Mouse (Mus musculus) embryonic facial prominence, embryonic 12.5 days (tissue): ENCODE results near the gene Themis2. TPM values are rescaled to one million over a fixed set of nuclear protein-coding genes. Genes with fewer than 3 reads are reported as not detected.
"Not testable (repeated sequence)": the region's sequence is repeated elsewhere in the genome, so short reads cannot be mapped to it uniquely, and the experiment has no call there.

Source experiments
- ATAC-seq: fragments of 200-750 bp; cut with Nextera tagmentation; 2 replicates; pipeline ENCODE4 v1.8.0; 2017; ENCODE audit not compliant: insufficient number of reproducible peaks, insufficient read depth, low FRiP score, low TSS enrichment
- H3K27ac ChIP-seq: fragments of 300-500 bp; sonication (generic); 2 replicates; pipeline ENCODE4 v1.5.1; 2016; ENCODE audit warnings: mild to moderate bottlenecking
- H3K27me3 ChIP-seq: fragments of 300-500 bp; sonication (generic); 2 replicates; pipeline ENCODE4 v1.6.1; 2016; ENCODE audit warnings: mild to moderate bottlenecking, moderate library complexity
- H3K36me3 ChIP-seq: fragments of 300-500 bp; sonication (generic); 2 replicates; pipeline ENCODE4 v1.6.1; 2016; ENCODE audit warnings: mild to moderate bottlenecking
- H3K4me1 ChIP-seq: fragments of 300-500 bp; sonication (generic); 2 replicates; pipeline ENCODE4 v1.6.1; 2016
- H3K4me2 ChIP-seq: fragments of 300-500 bp; sonication (generic); replicated peaks from 2 replicates; pipeline ENCODE4 v1.6.1; 2016; ENCODE audit warnings: mild to moderate bottlenecking, moderate library complexity
- H3K4me3 ChIP-seq: fragments of 300-500 bp; sonication (generic); 2 replicates; pipeline ENCODE4 v1.5.1; 2016; ENCODE audit warnings: mild to moderate bottlenecking
- H3K9ac ChIP-seq: fragments of 300-500 bp; sonication (generic); 2 replicates; pipeline ENCODE4 v1.6.1; 2016; ENCODE audit warnings: mild to moderate bottlenecking, moderate library complexity
- H3K9me3 ChIP-seq: fragments of 300-500 bp; sonication (generic); 2 replicates; pipeline ENCODE4 v1.6.1; 2016; ENCODE audit warnings: mild to moderate bottlenecking, moderate library complexity
- WGBS: fragments of 180-500 bp; shearing (Covaris S2); methylation state at CpG from one replicate; pipeline ENCODE4 v1.1.7; 2016; 5-methylcytosine and 5-hydroxymethylcytosine counted together
- polyA plus RNA-seq: library from polyadenylated mRNA; unstranded; fragments of >200 nt; fragmentation: Nextera tagmentation; extraction: Ambion mirVana; gene quantifications from 2 replicates; pipeline ENCODE4 v1.2.1, GENCODE M21; 2016

Themis2 gene
- polyA plus RNA-seq, 1 experiment from 2014 or later: 0.72 TPM

DNA sequence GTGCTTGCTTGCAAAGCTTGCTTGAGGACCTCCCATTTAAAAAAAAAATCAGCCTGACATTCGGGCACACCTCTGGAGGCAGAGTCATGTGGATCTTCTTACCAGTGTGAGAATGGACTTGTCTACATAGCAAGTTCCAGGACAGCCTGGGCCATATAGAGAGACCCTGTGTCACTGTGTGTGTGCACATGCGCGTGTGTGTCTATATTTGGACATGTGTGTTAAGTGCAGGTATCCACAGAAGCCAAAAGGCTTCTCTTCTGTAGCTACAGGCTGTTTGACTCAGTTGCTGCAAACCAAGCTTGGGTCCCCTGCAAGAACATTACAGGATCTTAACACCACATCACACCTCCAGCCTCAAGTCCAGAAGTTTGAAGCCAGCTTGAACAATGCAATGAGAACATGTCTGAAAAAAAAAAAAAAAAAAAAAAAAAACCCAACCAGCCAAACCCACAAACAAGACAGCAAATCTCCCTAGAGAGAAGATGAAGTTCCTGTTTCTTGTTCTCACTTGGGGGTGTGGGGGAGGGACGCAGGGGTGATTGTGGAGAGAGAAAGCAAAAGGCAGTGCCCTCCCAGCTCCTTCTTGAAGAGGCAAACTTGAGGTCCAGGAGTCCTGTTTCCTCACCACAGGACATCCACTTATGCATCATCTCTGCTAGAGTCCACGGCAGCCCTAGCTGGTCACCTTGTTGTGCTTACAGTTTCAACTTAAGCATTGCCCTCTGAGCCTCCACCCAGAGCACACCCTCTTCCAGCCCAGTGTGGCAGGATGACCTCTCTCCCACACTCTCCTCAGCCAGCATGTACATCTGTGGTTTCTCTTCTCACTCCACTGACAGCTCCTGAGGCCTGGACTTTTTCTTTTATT, 11.8 kb upstream of the Themis2 start:
- no peak overlapping the region for H3K9ac ChIP-seq
- no peaks in the 10 kb centered on the region for H3K27me3 ChIP-seq
- no peaks in the 10 kb centered on the region for H3K9me3 ChIP-seq
- no peaks in the 10 kb centered on the region for H3K36me3 ChIP-seq
- H3K4me3 ChIP-seq: no peak overlapping the region
- no peaks in the 10 kb centered on the region for H3K4me1 ChIP-seq
- ATAC-seq: no peak
- H3K4me2 ChIP-seq: no peak overlapping the region
- WGBS: 76% methylated on average over 5 of the region's 5 CpGs
- H3K27ac ChIP-seq: no peak overlapping the region

DNA sequence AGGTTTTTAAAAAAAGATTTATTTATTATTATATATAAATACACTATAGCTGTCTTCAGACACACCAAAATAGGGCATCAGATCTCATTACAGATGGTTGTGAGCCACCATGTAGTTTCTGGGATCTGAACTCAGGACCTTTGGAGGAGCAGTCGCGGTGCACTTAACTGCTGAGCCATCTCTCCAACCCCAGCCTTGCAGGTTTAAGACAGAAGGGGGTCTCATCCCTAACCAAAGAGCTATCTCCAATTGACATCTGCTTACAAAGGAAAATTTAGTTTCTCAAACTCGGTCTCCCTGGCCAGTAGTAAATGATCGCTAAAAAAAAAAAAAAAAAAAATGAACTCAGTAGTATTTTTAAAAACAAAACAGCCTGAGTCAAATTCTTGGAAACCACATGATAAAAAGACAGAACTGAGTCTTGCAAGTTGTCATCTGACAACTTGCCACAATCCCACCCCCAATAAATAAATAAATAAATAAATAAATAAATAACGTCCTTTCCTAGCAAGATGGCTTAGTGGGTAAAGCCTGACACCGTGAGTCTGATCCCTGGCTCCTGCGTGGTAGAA, 10.5 kb upstream of the Themis2 start:
- Histone ChIP-seq H3K4me3 (no peak overlapping the region), H3K27me3 (no peaks in the 10 kb centered on the region), H3K4me2 (no peak overlapping the region), H3K9ac (no peak overlapping the region), H3K27ac (no peak overlapping the region), H3K9me3 (no peaks in the 10 kb centered on the region), H3K36me3 (no peaks in the 10 kb centered on the region), H3K4me1 (no peaks in the 10 kb centered on the region)
- WGBS: 84% methylated on average over 7 of the region's 7 CpGs
- no peak for ATAC-seq

DNA sequence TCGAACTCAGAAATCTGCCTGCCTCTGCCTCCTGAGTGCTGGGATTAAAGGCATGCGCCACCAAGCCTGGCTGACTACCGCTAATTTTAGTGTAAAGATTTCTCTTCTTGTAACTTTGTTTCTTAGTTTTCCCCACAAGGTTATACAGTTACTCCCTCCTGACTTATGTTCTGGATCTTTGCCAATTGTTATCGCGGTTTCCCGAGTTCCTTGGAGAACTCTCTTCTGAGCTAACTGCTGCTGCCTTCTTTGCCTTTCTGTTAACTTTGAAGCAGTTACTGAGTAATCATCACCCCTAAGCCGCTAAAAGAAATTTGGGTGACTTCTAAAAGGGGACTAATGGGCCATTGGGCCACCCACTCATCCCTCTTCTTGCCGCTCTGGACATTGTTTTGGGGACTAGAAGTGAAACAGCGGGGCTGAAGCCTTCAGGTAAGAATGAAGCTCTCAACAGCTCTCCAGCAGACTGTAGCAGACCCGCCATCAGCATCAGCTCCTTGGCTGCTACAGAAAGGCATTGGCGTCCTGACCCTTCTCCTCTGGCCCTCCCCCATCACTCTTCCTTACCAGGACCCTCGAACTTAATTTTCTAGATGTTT, 9.5 kb upstream of the Themis2 start:
- Histone ChIP-seq H3K27me3 (no peaks in the 10 kb centered on the region), H3K4me3 (no peak overlapping the region), H3K36me3 (no peaks in the 10 kb centered on the region), H3K9ac (no peak overlapping the region), H3K4me2 (no peak overlapping the region), H3K9me3 (no peaks in the 10 kb centered on the region), H3K4me1 (no peaks in the 10 kb centered on the region), H3K27ac (no peak overlapping the region)
- 85% methylated on average over 12 of the region's 12 CpGs for WGBS
- ATAC-seq: no peak

DNA sequence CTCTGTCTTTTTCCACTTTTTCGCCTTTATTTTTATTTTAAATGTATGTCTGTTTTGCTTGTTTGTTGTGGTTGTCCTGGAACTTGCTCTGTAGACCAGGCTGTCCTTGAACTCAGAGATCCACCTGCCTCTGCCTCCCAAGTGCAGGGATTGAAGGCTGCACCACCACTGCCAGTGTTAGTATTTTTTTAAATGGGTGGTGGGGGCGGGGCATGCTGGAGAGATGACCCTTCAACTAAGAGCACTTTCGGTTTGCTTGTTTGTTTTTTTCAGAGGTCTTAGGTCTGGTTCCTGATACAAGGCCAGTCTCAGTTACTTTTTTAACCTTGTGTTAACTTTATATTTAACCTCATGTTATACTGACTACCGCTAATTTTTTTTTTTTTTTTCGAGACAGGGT, 9.0 kb upstream of the Themis2 start:
- H3K27ac ChIP-seq: no peak overlapping the region
- H3K4me1 ChIP-seq: no peaks in the 10 kb centered on the region
- H3K27me3 ChIP-seq: no peaks in the 10 kb centered on the region
- 79% methylated on average over 5 of the region's 5 CpGs for WGBS
- H3K9ac ChIP-seq: no peak overlapping the region
- H3K4me3 ChIP-seq: no peak overlapping the region
- no peaks in the 10 kb centered on the region for H3K36me3 ChIP-seq
- no peak for ATAC-seq
- H3K9me3 ChIP-seq: no peaks in the 10 kb centered on the region
- no peak overlapping the region for H3K4me2 ChIP-seq

DNA sequence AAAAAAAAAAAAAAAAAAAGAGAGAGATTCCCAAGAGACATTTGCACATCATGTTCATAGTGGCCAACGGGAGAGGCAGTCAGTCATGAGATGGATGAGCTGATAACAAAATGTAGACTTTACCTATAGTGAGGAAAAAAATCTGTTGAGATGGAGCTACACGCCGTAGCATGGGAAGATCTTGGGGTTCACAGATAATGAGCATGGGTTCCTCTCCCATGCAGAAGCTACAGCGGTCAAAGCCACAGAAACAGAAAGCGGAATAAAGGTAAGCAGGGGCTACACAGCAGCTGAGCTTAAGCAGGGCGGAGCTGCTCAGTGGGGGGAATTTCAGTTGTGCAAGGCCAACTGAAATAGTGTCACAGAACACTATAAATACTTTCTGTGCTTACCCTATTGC, 8.1 kb upstream of the Themis2 start:
- whole genome bisulfite sequencing: 90% methylated on average over 6 of the region's 6 CpGs

DNA sequence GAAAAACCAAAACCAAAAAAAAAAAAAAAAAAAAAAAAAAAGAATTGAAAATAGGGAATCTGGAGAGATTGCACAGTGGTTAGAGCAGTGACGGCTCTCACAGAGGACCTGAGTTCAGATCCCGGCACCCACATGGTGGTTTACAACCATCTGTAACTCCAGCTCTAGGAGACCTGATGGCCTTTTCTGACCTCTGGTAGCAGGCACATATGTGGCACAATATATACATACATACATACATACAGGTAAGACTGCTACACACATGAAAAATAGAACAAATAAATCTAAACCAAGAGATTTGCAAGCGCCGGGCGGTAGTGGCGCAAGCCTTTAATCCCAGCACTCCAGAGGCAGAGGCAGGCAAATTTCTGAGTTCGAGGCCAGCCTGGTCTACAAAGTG, 7.7 kb upstream of the Themis2 start:
- Histone ChIP-seq H3K27ac (no peak overlapping the region), H3K4me3 (no peak overlapping the region), H3K4me2 (no peak overlapping the region), H3K9me3 (no peaks in the 10 kb centered on the region), H3K4me1 (no peaks in the 10 kb centered on the region), H3K36me3 (no peaks in the 10 kb centered on the region), H3K27me3 (no peaks in the 10 kb centered on the region), H3K9ac (no peak overlapping the region)
- ATAC-seq: no peak
- WGBS: 96% methylated on average over 7 of the region's 7 CpGs

More for the DNA sequence above, 8.1 kb upstream of the Themis2 start:
- Histone ChIP-seq H3K4me3 (no peak overlapping the region), H3K27ac (no peak overlapping the region), H3K27me3 (no peaks in the 10 kb centered on the region), H3K9me3 (no peaks in the 10 kb centered on the region), H3K4me1 (no peaks in the 10 kb centered on the region), H3K36me3 (no peaks in the 10 kb centered on the region), H3K9ac (no peak overlapping the region), H3K4me2 (no peak overlapping the region)
- ATAC-seq: no peak

DNA sequence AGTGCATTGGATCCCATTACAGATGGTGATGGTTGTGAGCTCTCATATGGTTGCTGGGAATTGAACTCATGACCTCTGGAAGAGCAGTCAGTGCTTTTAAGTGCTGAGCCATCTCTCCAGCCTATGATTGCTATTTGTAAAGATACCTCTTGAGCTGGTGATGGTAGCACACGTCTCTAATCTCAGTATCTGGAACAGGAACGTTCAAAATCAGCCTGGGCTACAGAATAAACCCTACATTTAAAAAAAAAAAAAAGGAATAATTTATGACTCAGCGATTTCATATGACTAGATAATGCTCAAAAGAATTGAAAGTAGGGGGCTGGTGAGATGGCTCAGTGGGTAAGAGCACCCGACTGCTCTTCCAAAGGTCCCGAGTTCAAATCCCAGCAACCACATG, 7.0 kb upstream of the Themis2 start:
- H3K9me3 ChIP-seq: no peaks in the 10 kb centered on the region
- no peaks in the 10 kb centered on the region for H3K27me3 ChIP-seq
- no peak overlapping the region for H3K9ac ChIP-seq
- H3K27ac ChIP-seq: no peak overlapping the region
- WGBS: 91% methylated on average over 5 of the region's 5 CpGs
- no peaks in the 10 kb centered on the region for H3K4me1 ChIP-seq
- no peak overlapping the region for H3K4me3 ChIP-seq
- ATAC-seq: no peak
- H3K36me3 ChIP-seq: no peaks in the 10 kb centered on the region
- no peak overlapping the region for H3K4me2 ChIP-seq

DNA sequence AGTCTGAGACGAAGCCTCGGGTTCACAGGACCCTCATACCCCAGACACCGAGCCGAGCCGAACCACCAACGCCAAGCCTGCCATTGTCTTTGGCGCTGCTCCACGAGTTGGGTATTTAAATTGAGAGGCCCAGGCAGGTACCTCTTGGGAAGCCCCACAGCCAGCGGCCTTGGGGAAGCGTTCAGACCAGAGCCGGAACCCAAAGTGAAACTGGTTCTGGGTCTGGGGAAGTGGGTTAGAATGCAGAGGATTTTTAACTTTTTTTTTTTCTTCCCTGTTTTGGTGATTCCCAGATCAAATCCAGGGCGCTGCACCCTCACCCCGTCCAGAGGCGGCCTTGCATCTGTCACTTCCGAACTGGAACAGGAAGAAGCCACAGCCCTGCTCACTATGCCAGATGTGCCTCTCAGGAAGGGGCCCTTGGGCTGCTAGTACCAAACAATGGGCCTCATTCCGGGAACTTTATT, 6.0 kb upstream of the Themis2 start:
- Histone ChIP-seq H3K27me3 (no peaks in the 10 kb centered on the region), H3K36me3 (no peaks in the 10 kb centered on the region), H3K4me1 (no peaks in the 10 kb centered on the region), H3K27ac (no peak overlapping the region), H3K4me2 (no peak overlapping the region), H3K4me3 (no peak overlapping the region), H3K9me3 (no peaks in the 10 kb centered on the region), H3K9ac (no peak overlapping the region)
- ATAC-seq: no peak
- WGBS: 65% methylated on average over 16 of the region's 16 CpGs

DNA sequence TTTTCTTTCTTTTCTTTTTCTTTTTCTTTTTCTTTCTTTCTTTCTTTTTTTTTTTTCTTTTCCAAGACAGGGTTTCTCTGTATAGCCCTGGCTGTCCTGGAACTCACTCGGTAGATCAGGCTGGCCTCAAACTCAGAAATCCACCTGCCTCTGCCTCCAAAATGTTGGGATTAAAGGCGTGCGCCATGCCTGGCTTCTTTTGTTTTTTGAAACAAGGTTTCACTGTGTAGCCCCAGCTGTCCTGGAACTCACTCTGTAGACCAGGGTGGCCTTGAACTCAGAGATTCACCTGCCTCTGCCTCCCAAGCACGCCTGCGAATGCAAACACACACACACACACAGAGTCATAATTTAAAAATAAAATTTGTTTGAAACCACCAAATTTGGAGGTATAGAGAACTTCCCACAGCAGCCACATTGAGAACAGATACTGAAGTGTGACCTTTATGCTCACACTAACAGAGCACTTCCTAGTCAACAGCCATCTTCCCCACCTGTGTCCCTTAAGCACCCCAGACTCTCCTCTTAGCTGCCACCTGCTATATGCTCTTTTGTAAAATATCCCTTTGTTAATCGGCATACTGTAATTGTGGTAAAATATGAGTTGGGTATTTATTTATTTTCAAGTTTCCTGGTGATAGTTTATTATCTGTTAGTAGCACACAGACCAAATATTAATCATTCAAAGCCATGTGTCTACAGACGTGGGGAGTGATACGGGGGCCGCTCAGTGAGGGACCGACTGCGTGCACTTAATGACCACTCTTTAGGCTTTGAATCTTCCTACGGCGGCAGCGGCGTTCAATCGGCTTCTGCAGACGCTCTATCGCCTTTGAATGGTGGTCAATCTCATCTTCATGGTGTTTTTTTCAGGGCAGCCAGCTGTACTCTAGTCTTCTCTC, 5.2 kb upstream of the Themis2 start:
- Histone ChIP-seq H3K4me2 (no peak overlapping the region), H3K9me3 (no peaks in the 10 kb centered on the region), H3K9ac (no peak overlapping the region), H3K4me3 (no peak overlapping the region), H3K27ac (no peak overlapping the region), H3K4me1 (no peaks in the 10 kb centered on the region), H3K36me3 (no peaks in the 10 kb centered on the region), H3K27me3 (no peaks in the 10 kb centered on the region)
- no peak for ATAC-seq
- WGBS: 89% methylated on average over 18 of the region's 18 CpGs

DNA sequence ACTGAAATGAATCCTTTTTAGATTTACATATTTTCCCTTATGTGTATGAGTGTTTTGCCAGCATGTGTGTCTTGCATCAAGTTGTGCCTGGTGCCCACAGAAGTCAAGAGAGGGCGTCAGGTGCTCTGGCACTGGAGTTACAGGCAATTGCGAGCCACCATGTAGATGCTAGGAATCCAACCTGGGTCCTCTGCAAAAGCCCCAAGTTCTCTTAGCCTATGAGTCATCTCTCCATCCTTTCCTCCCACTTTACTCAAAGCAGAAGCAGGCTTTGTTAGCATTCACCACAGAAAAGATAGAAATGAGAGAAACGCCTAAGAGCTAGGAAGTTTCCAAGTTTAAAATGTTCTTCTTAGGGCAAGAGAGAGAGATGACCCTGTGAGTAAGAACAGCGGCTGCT, 3.7 kb upstream of the Themis2 start:
- H3K4me2 ChIP-seq: no peak overlapping the region
- H3K4me3 ChIP-seq: no peak overlapping the region
- H3K27me3 ChIP-seq: peaks cover 14% of the 10 kb centered on the region
- ATAC-seq: no peak
- no peaks in the 10 kb centered on the region for H3K36me3 ChIP-seq
- H3K27ac ChIP-seq: no peak overlapping the region
- no peak overlapping the region for H3K9ac ChIP-seq
- H3K4me1 ChIP-seq: no peaks in the 10 kb centered on the region
- WGBS: 81% methylated on average over 4 of the region's 4 CpGs
- no peaks in the 10 kb centered on the region for H3K9me3 ChIP-seq

DNA sequence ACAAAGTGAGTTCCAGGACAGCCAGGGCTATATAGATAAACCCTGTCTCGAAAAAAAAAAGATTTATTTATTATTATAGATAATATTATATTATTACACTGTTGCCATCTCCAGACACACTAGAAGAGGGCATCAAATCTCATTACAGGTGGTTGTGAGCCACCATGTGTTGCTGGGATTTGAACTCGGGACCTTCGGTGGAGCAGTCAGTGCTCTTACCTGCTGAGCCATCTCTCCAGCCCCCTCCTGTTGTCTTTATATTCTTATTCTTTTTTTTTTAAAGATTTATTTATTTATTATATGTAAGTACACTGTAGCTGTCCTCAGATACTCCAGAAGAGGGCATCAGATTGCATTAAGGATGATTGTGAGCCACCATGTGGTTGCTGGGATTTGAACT, 2.5 kb upstream of the Themis2 start:
- ATAC-seq, H3K4me3 ChIP-seq, H3K9ac ChIP-seq, H3K36me3 ChIP-seq, H3K4me2 ChIP-seq, H3K4me1 ChIP-seq, H3K27ac ChIP-seq, H3K9me3 ChIP-seq: not testable (repeated sequence)
- 86% methylated on average over 3 of the region's 3 CpGs for WGBS
- H3K27me3 ChIP-seq: peaks cover 15% of the 10 kb centered on the region
